In genomic region chr16:34937611-34938010, GRCm38 (mm10) we compare ENCODE assay signal across 8 mouse cellular contexts.
DNase-seq lines count a peak whose midpoint lies in the region; ATAC-seq and TF ChIP-seq lines count a peak whose summit lies in the region.

No protein-coding gene starts in this region.

- no peaks in the 10 kb centered on the region for H3K9me3 ChIP-seq in forebrain, embryonic 10.5 days
- no peaks in the 10 kb centered on the region for H3K9me3 ChIP-seq in forebrain, embryonic 14.5 days (replicated peaks; ENCODE audit: control insufficient read depth, low read length)
- no peaks in the 10 kb centered on the region for H3K9me3 ChIP-seq in intestine, postnatal 0 days (ENCODE audit: control insufficient read depth)
- no peaks in the 10 kb centered on the region for H3K9me3 ChIP-seq in lung, embryonic 15.5 days

- TF ChIP-seq POLR2A in cerebellum, adult 2 months (IDR thresholded peaks at IDR 0.05; ENCODE audit: borderline replicate concordance, insufficient read depth, low read length): no peak

- no peak for TF ChIP-seq CTCF in intestine, postnatal 0 days (IDR thresholded peaks at IDR 0.05; ENCODE audit: low read depth)
- no peak for TF ChIP-seq CTCF in cerebellum, adult 2 months (IDR thresholded peaks at IDR 0.05; ENCODE audit: borderline replicate concordance, insufficient read depth, low read depth, low read length)

- peaks cover 65% of the 10 kb centered on the region for H3K4me1 ChIP-seq in forebrain, embryonic 10.5 days
- 0 out of 2 replicates have a peak, but pooled peaks cover 2% of the 10 kb centered on the region for H3K4me1 ChIP-seq in forebrain, embryonic 14.5 days (ENCODE audit: control insufficient read depth, insufficient read depth, low read length)
- H3K4me1 ChIP-seq in intestine, postnatal 0 days (replicated peaks; ENCODE audit: control insufficient read depth, insufficient read depth, low read length): peaks cover 47% of the 10 kb centered on the region
- peaks cover 76% of the 10 kb centered on the region for H3K4me1 ChIP-seq in lung, embryonic 15.5 days
- H3K4me1 ChIP-seq in cerebellum, adult 2 months (ENCODE audit: control insufficient read depth, insufficient read depth, low read length): no peaks in the 10 kb centered on the region

- no peak overlapping the region for H3K4me2 ChIP-seq in forebrain, embryonic 14.5 days (ENCODE audit: low read length)
- H3K4me2 ChIP-seq in intestine, postnatal 0 days (replicated peaks; ENCODE audit: low read depth): 0 out of 2 replicates have a peak overlapping the region, but pooled peaks have one; percentile 17
- no peak overlapping the region for H3K4me2 ChIP-seq in lung, embryonic 15.5 days

- intact Hi-C loops in left cerebral cortex, postnatal 4 days (cut with DNase I): no loop called here

- no peak for ATAC-seq in forebrain, embryonic 14.5 days
- ATAC-seq in intestine, postnatal 0 days: no peak; the same call in 1 of the 2 replicates
- peak; percentile 56 for ATAC-seq in lung, embryonic 15.5 days (ENCODE audit: borderline replicate concordance, extremely low read depth, low FRiP score, low TSS enrichment)

- H3K9ac ChIP-seq in forebrain, embryonic 14.5 days (ENCODE audit: low read length): no peak overlapping the region
- no peak overlapping the region for H3K9ac ChIP-seq in intestine, postnatal 0 days (ENCODE audit: low read depth, low read length)
- H3K9ac ChIP-seq in lung, embryonic 15.5 days: no peak overlapping the region

- no peak for DNase-seq in forebrain, embryonic 10.5 days (ENCODE audit: extremely low spot score, low spot score)
- DNase-seq in forebrain, embryonic 14.5 days (ENCODE audit: low spot score): no peak
- peak; percentile 45 for DNase-seq in embryo, embryonic 11 days
- no peak for DNase-seq in left cerebral cortex, postnatal 4 days
- no peak for DNase-seq in thymus, postnatal 25 days
- no peak for DNase-seq in cerebellum, adult 2 months

- no peaks in the 10 kb centered on the region for H3K27me3 ChIP-seq in forebrain, embryonic 10.5 days (ENCODE audit: poor library complexity, severe bottlenecking)
- no peaks in the 10 kb centered on the region for H3K27me3 ChIP-seq in forebrain, embryonic 14.5 days (replicated peaks; ENCODE audit: control insufficient read depth, insufficient read depth, low read length)
- H3K27me3 ChIP-seq in intestine, postnatal 0 days (replicated peaks; ENCODE audit: control insufficient read depth, insufficient read depth, low read length): no peaks in the 10 kb centered on the region
- no peaks in the 10 kb centered on the region for H3K27me3 ChIP-seq in lung, embryonic 15.5 days
- H3K27me3 ChIP-seq in cerebellum, adult 2 months (ENCODE audit: control insufficient read depth, insufficient read depth, low read length): no peaks in the 10 kb centered on the region

- 65% methylated on average over 4 of the region's 4 CpGs for WGBS in forebrain, embryonic 10.5 days
- 62% methylated on average over 4 of the region's 4 CpGs for WGBS in forebrain, embryonic 14.5 days
- 27% methylated on average over 4 of the region's 4 CpGs for WGBS in intestine, postnatal 0 days
- WGBS in lung, embryonic 15.5 days: 16% methylated on average over 4 of the region's 4 CpGs
- 43% methylated on average over 4 of the region's 4 CpGs for WGBS in cerebellum, adult 2 months

- no peaks in the 10 kb centered on the region for H3K36me3 ChIP-seq in forebrain, embryonic 10.5 days (replicated peaks)
- no peaks in the 10 kb centered on the region for H3K36me3 ChIP-seq in forebrain, embryonic 14.5 days (ENCODE audit: control insufficient read depth, insufficient read depth, low read length)
- peaks cover 34% of the 10 kb centered on the region; the same call in 1 of the 2 replicates for H3K36me3 ChIP-seq in intestine, postnatal 0 days (ENCODE audit: control insufficient read depth, insufficient read depth)
- peaks cover 27% of the 10 kb centered on the region for H3K36me3 ChIP-seq in lung, embryonic 15.5 days

- no peak overlapping the region for H3K4me3 ChIP-seq in forebrain, embryonic 10.5 days
- no peak overlapping the region for H3K4me3 ChIP-seq in forebrain, embryonic 14.5 days (ENCODE audit: low read depth, low read length)
- H3K4me3 ChIP-seq in intestine, postnatal 0 days (ENCODE audit: low read depth, low read length): no peak overlapping the region
- H3K4me3 ChIP-seq in lung, embryonic 15.5 days: no peak overlapping the region
- no peak overlapping the region for H3K4me3 ChIP-seq in cerebellum, adult 2 months (replicated peaks; ENCODE audit: insufficient read depth, low read depth, low read length)

- H3K27ac ChIP-seq in forebrain, embryonic 10.5 days: peak overlapping the region; percentile 77
- no peak overlapping the region for H3K27ac ChIP-seq in forebrain, embryonic 14.5 days (ENCODE audit: low read depth, low read length)
- H3K27ac ChIP-seq in intestine, postnatal 0 days (ENCODE audit: low read depth, low read length): peak overlapping the region; percentile 89
- peak overlapping the region; percentile 66 for H3K27ac ChIP-seq in lung, embryonic 15.5 days
- H3K27ac ChIP-seq in cerebellum, adult 2 months (ENCODE audit: insufficient read depth, low read length): no peak overlapping the region

Comparison
In these comparisons a context has a peak if more than half of its experiments do, and no peak if none do; other contexts are left out.
1. H3K27ac ChIP-seq: peak in forebrain, embryonic 10.5 days (single experiment), intestine, postnatal 0 days (single experiment) and lung, embryonic 15.5 days (single experiment); none in forebrain, embryonic 14.5 days (single experiment) and cerebellum, adult 2 months (single experiment).